Mouse (Mus musculus) yolk sac, embryonic 10.5 days (tissue): ENCODE results near the gene Zfand6.

Experiments used
- DNase-seq: peaks from one replicate; pipeline ENCODE4 v3.0.0-alpha.2; 2017; ENCODE audit warnings: low spot score

The Zfand6 gene

GRCm38 (mm10) chr7:84651303-84651986 lies 38.3 kb downstream of the Zfand6 start:
- DNase-seq: peak; percentile 15

- no peak for DNase-seq
Observed at GRCm38 (mm10) chr7:84649016-84649415, 40.7 kb downstream of the Zfand6 start.

- no peak for DNase-seq
Observed at GRCm38 (mm10) chr7:84646256-84646655, 43.5 kb downstream of the Zfand6 start.

- no peak for DNase-seq
Observed at GRCm38 (mm10) chr7:84643270-84643998, 46.3 kb downstream of the Zfand6 start.

- no peak for DNase-seq
Observed at GRCm38 (mm10) chr7:84642159-84642928, 47.4 kb downstream of the Zfand6 start.

- no peak for DNase-seq
Observed at GRCm38 (mm10) chr7:84636939-84637338, 52.8 kb downstream of the Zfand6 start.

GRCm38 (mm10) chr7:84631878-84632277 lies 57.9 kb downstream of the Zfand6 start:
- no peak for DNase-seq

- no peak for DNase-seq
Observed at GRCm38 (mm10) chr7:84623718-84624117, 66.0 kb downstream of the Zfand6 start.

GRCm38 (mm10) chr7:84620956-84621355 lies 68.8 kb downstream of the Zfand6 start:
- no peak for DNase-seq

GRCm38 (mm10) chr7:84618951-84619350 lies 70.8 kb downstream of the Zfand6 start:
- DNase-seq: no peak

GRCm38 (mm10) chr7:84612445-84612844 lies 77.3 kb downstream of the Zfand6 start:
- no peak for DNase-seq

GRCm38 (mm10) chr7:84611609-84612008 lies 78.2 kb downstream of the Zfand6 start:
- no peak for DNase-seq

GRCm38 (mm10) chr7:84606293-84606749 lies 83.4 kb downstream of the Zfand6 start, which contains the start of gene Fah:
TSS of gene Fah (minus strand) at chr7:84606722.
- peak; percentile 86 for DNase-seq

- DNase-seq: peak; percentile 93
Observed at GRCm38 (mm10) chr7:84605704-84606292, 84.0 kb downstream of the Zfand6 start.

- peak; percentile 31 for DNase-seq
Observed at GRCm38 (mm10) chr7:84605033-84605687, 84.6 kb downstream of the Zfand6 start.

GRCm38 (mm10) chr7:84604501-84604900 lies 85.3 kb downstream of the Zfand6 start:
- DNase-seq: peak; percentile 83

GRCm38 (mm10) chr7:84601331-84601730 lies 88.4 kb downstream of the Zfand6 start:
- no peak for DNase-seq

GRCm38 (mm10) chr7:84600631-84601030 lies 89.1 kb downstream of the Zfand6 start:
- no peak for DNase-seq

- DNase-seq: no peak
Observed at GRCm38 (mm10) chr7:84596633-84597032, 93.1 kb downstream of the Zfand6 start.

- DNase-seq: no peak
Observed at GRCm38 (mm10) chr7:84596002-84596401, 93.8 kb downstream of the Zfand6 start.

- DNase-seq: no peak
Observed at GRCm38 (mm10) chr7:84594917-84595303, 94.8 kb downstream of the Zfand6 start.
